Mouse (Mus musculus) left cerebral cortex, postnatal 25 days (tissue): Measurements from ENCODE around the gene Gm8005. TPM values are rescaled to one million over a fixed set of nuclear protein-coding genes. Genes with fewer than 3 reads are reported as not detected.
"Not testable (repeated sequence)": the region's sequence is repeated elsewhere in the genome, so short reads cannot be mapped to it uniquely, and the experiment has no call there.

Source experiments
- DNase-seq, 2 experiments: peaks; one replicate each; pipeline ENCODE4 v3.0.0; 2022; ENCODE audit warnings: low spot score in 2 of 2, mixed read lengths in 1 of 2
- intact Hi-C: fragments of 180-260 bp; cut with DNase I; formaldehyde crosslinking; loops from one replicate; pipeline ENCODE4 v1.15.1; 2025
- total RNA-seq, 2 experiments: library from RNA; stranded (reverse); gene quantifications; 2 replicates each; pipeline ENCODE4 v1.2.3; 2021

The Gm8005 gene
- total RNA-seq, result not detected

GRCm38 (mm10) chr14:42439573-42439972 lies at the start of gene Gm8005:
Gm8005 (minus strand) TSS chr14:42439673.
- not testable (repeated sequence) for DNase-seq

GRCm38 (mm10) chr14:42463581-42463980 lies 24.1 kb upstream of the Gm8005 start, which contains the start of gene Gm8011:
Gm8011 (plus strand) TSS chr14:42463881.
- DNase-seq, intact Hi-C loops: not testable (repeated sequence)

More at GRCm38 (mm10) chr14:42439573-42439972, at the start of gene Gm8005:
- intact Hi-C loops, result not testable (repeated sequence)

Other genes with a start within 250 kb of the Gm8005 start
- 1 to 10 TPM; 1.9 to 2.5 TPM for gene Gm3573, start 248.9 kb downstream of the Gm8005 start, total RNA-seq
- not detected for gene Gm17026, start 179.6 kb downstream of the Gm8005 start, total RNA-seq
- not detected for gene Gm9611, start 142.3 kb downstream of the Gm8005 start, total RNA-seq
- not detected for gene Gm7995, start 129.5 kb downstream of the Gm8005 start, total RNA-seq
- gene Gm8011, start 24.2 kb upstream of the Gm8005 start, total RNA-seq, result not detected
- not detected for gene Gm8020, start 62.7 kb upstream of the Gm8005 start, total RNA-seq
- gene Gm8024, start 84.6 kb upstream of the Gm8005 start, total RNA-seq, result not detected
- not detected for gene Gm17124, start 160.2 kb upstream of the Gm8005 start, total RNA-seq
- not detected for gene Gm3633, start 202.2 kb upstream of the Gm8005 start, total RNA-seq
- gene Gm10378, start 216.3 kb upstream of the Gm8005 start, total RNA-seq, result not detected